Mouse (Mus musculus): ENCODE results near the gene Cdc42bpb.

GRCm38 (mm10) chr12:111331573-111331972 is 45.9 kb downstream of the Cdc42bpb start:
- no peak for TF ChIP-seq CTCF (IDR thresholded peaks at IDR 0.05; ENCODE audit: control insufficient read depth, insufficient read depth, insufficient replicate concordance, low read depth, low read length)
- no peak for TF ChIP-seq POLR2A (IDR thresholded peaks at IDR 0.05; ENCODE audit: control insufficient read depth, low read depth, low read length)
